9 mouse cellular contexts compared by ENCODE assay signal in genomic region chr1:191479906-191480379, GRCm38 (mm10).
A peak's percentile ranks its signal among the peaks of the same experiment; 100 is the strongest.
DNase-seq lines count a peak whose midpoint lies in the region; ATAC-seq lines count a peak whose summit lies in the region.
"Had no signal": no experiment of that assay in that cellular context is flagged by ENCODE, and none has a peak within 500 bp of the region (broad histone marks: within the 10 kb centered on the region; RNA-seq: fewer than 3 reads in every experiment).

No protein-coding gene starts in this region.

- no peak overlapping the region for H3K27ac ChIP-seq in liver, embryonic 16.5 days (ENCODE audit: low read length)
- no peak overlapping the region for H3K27ac ChIP-seq in forebrain, embryonic 12.5 days
- H3K27ac ChIP-seq: macrophage had no signal

- H3K9ac ChIP-seq in liver, embryonic 16.5 days (ENCODE audit: low read depth, low read length): no peak overlapping the region
- no peak overlapping the region for H3K9ac ChIP-seq in forebrain, embryonic 12.5 days

- H3K4me1 ChIP-seq in liver, embryonic 16.5 days (ENCODE audit: control insufficient read depth, low read depth, low read length): peaks cover 6% of the 10 kb centered on the region
- H3K4me1 ChIP-seq in forebrain, embryonic 12.5 days: no peaks in the 10 kb centered on the region

- no peaks in the 10 kb centered on the region for H3K36me3 ChIP-seq in liver, embryonic 16.5 days (ENCODE audit: control insufficient read depth, insufficient read depth)
- H3K36me3 ChIP-seq in forebrain, embryonic 12.5 days (replicated peaks): no peaks in the 10 kb centered on the region

- no peak overlapping the region for H3K4me3 ChIP-seq in liver, embryonic 16.5 days (ENCODE audit: low read depth, low read length)
- no peak overlapping the region for H3K4me3 ChIP-seq in forebrain, embryonic 12.5 days (replicated peaks)

- no peaks in the 10 kb centered on the region for H3K9me3 ChIP-seq in liver, embryonic 16.5 days (replicated peaks; ENCODE audit: control insufficient read depth, low read length)
- no peaks in the 10 kb centered on the region for H3K9me3 ChIP-seq in forebrain, embryonic 12.5 days

- H3K4me2 ChIP-seq in liver, embryonic 16.5 days (ENCODE audit: low read depth, low read length): peak overlapping the region; percentile 3; the same call in 1 of the 2 replicates
- H3K4me2 ChIP-seq in forebrain, embryonic 12.5 days: no peak overlapping the region

- H3K27me3 ChIP-seq in liver, embryonic 16.5 days (ENCODE audit: control insufficient read depth, insufficient read depth, low read depth, low read length): no peaks in the 10 kb centered on the region
- H3K27me3 ChIP-seq in forebrain, embryonic 12.5 days: no peaks in the 10 kb centered on the region

- intact Hi-C loops in heart, postnatal 36 days (cut with DNase I): loop anchor here (5.0 kb wide), 2 partner anchors 82 to 88 kb away; no protein-coding TSS in a partner anchor
- intact Hi-C loops in left cerebral cortex, postnatal 25 days (cut with DNase I): no loop called here

- ATAC-seq in liver, embryonic 16.5 days (ENCODE audit: low read depth): peak; percentile 74
- no peak for ATAC-seq in forebrain, embryonic 12.5 days (ENCODE audit: low FRiP score)

- DNase-seq in spleen, postnatal 36 days (ENCODE audit: low spot score in 2 of 2): peak; percentile 5 to 29
- DNase-seq in spleen, postnatal 4 days (ENCODE audit: low spot score in 2 of 2): no peak
- peak; percentile 62 to 63 for DNase-seq in heart, postnatal 36 days
- peak; percentile 23 to 59 for DNase-seq in thymus, adult 18-20 months
- DNase-seq in urinary bladder, postnatal 25 days (ENCODE audit: low spot score): no peak
- DNase-seq in left cerebral cortex, postnatal 25 days (ENCODE audit: low spot score in 2 of 2): no peak

- WGBS in liver, embryonic 16.5 days (ENCODE audit: insufficient replicate concordance): 14% methylated on average over 13 of the region's 13 CpGs
- WGBS in forebrain, embryonic 12.5 days: 85% methylated on average over 13 of the region's 13 CpGs

Comparison
In these comparisons a context has a peak if more than half of its experiments do, and no peak if none do; other contexts are left out.
1. DNase-seq: peak in spleen, postnatal 36 days (2 of 2), heart, postnatal 36 days (2 of 2) and thymus, adult 18-20 months (2 of 2); none in spleen, postnatal 4 days (0 of 2), urinary bladder, postnatal 25 days (single experiment) and left cerebral cortex, postnatal 25 days (0 of 2).